Mouse (Mus musculus) E14TG2a.4 (cell line): ENCODE results near the gene Bmper.

Source experiments
- CTCF ChIP-seq: conservative IDR thresholded peaks from 2 replicates; pipeline ENCODE4 v1.5.1; 2014; ENCODE audit warnings: low read length
- NANOG ChIP-seq: IDR thresholded peaks from 2 replicates; pipeline ENCODE4 v1.6.1; 2014; ENCODE audit warnings: borderline replicate concordance, low read length, mixed read lengths

DNA sequence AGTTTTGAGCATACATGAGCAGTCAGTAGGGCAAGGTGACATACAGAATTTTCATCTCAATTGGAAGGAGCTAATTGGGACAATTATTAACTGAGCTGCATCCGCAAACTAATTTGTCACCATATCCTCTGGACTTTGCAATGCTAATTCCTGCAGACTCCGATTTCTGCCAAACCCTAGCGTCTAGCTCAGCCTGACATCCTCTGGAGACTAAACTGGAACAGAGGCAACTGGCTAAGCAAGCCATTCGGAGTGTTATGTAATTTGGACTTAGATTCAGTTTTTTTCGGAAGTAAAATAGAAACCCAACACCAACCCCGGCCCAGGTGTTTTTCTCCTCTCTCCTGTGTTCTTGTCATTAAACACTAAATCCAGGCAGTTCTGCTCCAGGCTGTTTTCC lies 213.9 kb downstream of the Bmper start:
- TF ChIP-seq CTCF: no peak
- no peak for TF ChIP-seq NANOG
